Mouse (Mus musculus): ENCODE data around the gene Ankrd35.
"Not testable (repeated sequence)": the region's sequence is repeated elsewhere in the genome, so short reads cannot be mapped to it uniquely, and the experiment has no call there.

The Ankrd35 gene

DNA sequence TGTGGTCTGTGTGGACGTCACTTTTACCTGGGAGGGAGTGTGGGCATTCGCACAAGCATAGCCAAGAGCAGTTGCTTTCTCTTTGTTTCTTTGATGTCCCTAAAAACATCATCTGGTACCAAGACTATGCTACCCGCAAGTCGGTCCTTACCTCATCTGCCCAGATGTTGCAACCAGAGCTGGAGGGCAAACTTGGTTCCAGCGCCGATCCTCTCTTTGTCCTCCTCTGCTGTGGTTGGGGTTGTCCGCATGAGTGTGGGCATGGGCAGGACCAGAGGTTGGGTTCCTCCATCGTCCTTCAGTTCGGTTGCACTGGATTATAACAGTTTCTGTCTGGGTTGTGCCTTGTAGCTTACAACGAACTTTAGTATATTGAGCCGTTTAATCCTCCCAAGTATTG, 36.3 kb downstream of the Ankrd35 start:
- DNase-seq (ENCODE audit: low spot score in 2 of 2) = no peak

GRCm38 (mm10) chr3:96706984-96707383, 37.1 kb downstream of the Ankrd35 start:
- no peak for DNase-seq (ENCODE audit: low spot score in 2 of 2)

- DNase-seq (ENCODE audit: low spot score in 2 of 2) = peak in 1 of 2 experiments; percentile 81
These were observed 38.2 kb downstream of the Ankrd35 start, which contains the start of gene Nudt17 for GRCm38 (mm10) chr3:96707903-96708683. Nudt17 (minus strand) TSS chr3:96708562.

- DNase-seq (ENCODE audit: low spot score in 2 of 2) = no peak
These were observed 38.7 kb downstream of the Ankrd35 start for GRCm38 (mm10) chr3:96708684-96709064.

- no peak for DNase-seq (ENCODE audit: low spot score in 2 of 2)
These were observed 44.4 kb downstream of the Ankrd35 start for GRCm38 (mm10) chr3:96714286-96714685.

- no peak for DNase-seq (ENCODE audit: low spot score in 2 of 2)
These were observed 45.9 kb downstream of the Ankrd35 start for GRCm38 (mm10) chr3:96715854-96716253.

GRCm38 (mm10) chr3:96719173-96719572, 49.2 kb downstream of the Ankrd35 start:
- DNase-seq (ENCODE audit: low spot score in 2 of 2) = peak in 1 of 2 experiments; percentile 56

- peak; percentile 84 to 95 for DNase-seq (ENCODE audit: low spot score in 2 of 2)
These were observed 57.5 kb downstream of the Ankrd35 start, which contains the start of the genes Polr3c and Rnf115 for GRCm38 (mm10) chr3:96727343-96727827. Polr3c (minus strand) TSS chr3:96727628. Rnf115 (plus strand) TSS chr3:96727664.

DNA sequence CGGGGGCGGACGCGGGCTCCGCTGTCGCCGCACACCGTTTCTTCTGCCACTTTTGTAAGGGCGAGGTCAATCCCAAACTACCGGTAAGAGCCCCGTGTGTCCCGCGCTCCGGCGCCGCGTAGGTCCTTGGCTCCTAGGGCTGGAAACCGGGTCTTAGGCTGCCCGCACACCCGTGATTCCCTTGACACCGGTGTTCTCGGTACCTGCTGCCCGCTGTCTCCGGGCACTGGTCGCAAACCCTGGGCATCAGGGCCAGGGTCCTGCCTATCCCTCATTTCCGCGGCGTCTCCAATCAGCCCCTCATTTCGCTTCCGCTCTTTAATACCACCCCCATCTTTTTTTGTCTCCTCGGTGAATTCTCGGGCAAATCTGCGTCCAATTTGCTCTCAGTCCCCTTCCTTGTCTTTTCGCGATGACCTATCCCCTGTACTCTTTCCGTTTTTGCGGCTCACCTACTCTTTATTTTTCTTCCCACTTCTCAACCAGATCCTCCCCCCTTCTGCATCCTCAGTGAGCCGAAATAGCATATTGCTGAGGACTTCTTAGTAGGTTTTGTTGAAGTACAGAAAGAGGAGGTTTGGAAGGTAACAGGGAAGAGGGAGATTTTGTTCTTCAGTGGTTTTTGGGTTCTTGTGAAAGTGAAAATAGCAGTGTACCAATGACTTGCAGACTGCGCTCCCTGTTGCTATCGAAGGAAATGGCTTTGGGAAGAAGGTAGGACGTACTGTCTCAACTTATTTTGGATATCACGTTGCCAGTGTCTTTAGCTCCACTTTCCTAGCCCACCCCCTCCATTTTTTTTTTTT, 58.1 kb downstream of the Ankrd35 start:
- peak in 1 of 2 experiments; percentile 32 for DNase-seq (ENCODE audit: low spot score in 2 of 2)

DNA sequence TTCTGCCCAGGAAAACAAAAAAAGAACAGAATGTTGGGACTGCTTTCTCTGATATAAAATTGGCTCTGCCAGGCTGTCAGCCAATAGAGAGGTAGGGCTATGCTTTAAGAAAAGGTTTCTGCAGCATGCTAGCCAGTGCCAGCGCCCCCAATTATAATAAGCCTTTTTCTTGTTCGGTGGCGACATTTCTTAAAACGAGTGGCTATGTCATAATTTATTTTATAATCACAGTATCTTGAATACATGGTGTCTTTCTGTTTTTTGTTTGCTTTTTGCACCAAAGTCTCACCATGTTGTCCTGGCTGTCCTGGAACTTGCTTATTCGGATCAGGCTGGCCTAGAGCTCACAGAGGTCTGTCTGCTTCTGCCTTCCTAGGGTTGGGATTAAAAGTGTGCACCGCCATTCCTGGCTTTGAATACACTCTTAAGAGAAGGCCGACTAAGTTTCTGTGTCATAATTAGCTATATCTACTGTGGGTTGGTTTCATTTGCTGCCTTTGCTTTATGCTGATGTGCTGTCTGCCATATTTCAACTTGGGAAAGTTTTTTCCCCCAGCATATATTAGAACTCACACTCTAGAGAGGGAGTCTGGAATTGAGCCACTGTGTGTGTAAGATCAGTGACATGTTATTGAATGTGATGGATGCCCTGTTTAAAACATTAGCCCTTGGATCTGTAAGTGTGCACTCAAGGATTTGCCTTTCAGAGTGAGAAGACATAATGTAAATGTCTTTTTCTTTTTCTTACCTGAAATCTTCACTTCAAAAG, 58.9 kb downstream of the Ankrd35 start:
- DNase-seq (ENCODE audit: low spot score in 2 of 2) = peak in 1 of 2 experiments; percentile 27

DNA sequence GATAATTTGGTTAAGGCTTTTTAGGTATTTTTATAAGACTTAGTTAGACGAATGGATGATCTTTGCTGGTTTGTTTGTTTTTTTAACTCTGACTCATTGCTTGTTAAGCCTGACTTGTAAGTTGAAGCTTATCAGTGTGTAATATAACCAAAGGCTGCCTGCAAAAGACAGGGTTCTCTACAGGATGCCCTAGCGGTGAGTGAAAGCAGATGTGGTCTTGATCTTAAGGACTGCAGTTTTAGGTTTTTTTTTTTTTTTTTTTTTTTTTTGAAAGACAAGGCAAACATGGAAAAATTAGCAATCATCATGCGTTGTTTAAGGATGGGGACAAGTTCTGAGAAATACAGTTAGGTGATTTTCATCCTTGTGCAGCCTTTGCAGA, 59.5 kb downstream of the Ankrd35 start:
- no peak for DNase-seq (ENCODE audit: low spot score in 2 of 2)

DNA sequence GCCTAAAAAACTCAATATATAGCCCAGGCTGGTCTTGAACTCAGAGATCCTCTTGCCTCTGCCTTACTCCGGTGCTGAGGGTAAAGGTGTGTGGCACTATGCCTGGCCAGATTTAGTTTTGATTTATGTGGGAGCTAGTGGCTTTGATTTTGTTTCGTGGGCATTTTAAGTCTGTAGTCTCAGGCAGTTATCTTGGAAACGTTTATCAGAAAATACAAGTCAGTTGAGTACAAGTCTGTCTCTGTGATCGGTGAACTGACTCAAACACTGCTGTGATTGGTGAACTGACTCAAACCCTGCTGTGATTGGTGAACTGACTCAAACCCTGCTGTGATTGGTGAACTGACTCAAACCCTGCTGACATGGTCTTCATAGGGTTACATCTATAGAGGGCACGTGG, 60.9 kb downstream of the Ankrd35 start:
- DNase-seq (ENCODE audit: low spot score in 2 of 2) = no peak

DNA sequence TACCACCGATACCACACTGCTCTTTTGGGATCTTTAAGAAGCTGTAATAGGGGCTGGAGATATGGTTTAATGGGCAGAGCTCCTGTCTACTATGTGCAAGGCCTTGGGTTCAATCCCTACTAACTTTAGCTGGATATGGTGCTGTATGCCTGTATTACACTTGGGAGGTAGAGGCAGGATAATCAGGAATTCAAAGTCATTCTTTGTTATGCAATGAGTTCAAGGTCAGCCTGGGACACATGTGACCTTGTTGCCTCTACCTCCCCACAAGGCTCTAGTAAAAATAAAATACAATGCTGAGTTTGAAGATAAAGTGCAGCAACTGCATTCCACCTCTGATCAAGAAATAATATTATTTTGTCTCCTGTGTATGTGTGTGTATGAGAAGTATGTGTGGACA, 64.1 kb downstream of the Ankrd35 start:
- no peak for DNase-seq (ENCODE audit: low spot score in 2 of 2)

- no peak for DNase-seq (ENCODE audit: low spot score in 2 of 2)
These were observed 65.3 kb downstream of the Ankrd35 start for GRCm38 (mm10) chr3:96735200-96735599.

GRCm38 (mm10) chr3:96737013-96737740, 67.2 kb downstream of the Ankrd35 start:
- DNase-seq (ENCODE audit: low spot score in 2 of 2) = no peak

DNA sequence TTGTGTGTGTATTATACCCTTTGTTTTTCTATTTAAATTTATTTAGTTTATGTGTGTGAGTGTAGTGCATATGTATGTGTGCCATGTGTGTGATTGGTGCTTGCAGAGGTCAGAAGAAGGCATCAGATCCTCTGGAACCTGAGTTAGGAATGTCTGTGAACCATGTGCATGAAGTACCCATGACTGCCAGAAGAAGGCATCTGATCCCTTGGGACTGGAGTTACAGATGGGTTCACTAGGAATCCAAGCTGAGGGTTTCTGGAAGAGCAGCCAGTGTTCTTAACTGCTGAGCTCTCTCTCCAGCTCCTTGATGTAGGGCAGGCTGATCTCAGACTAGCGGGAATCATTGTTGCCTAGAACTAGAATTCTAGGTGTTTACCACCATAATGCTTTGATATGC, 68.1 kb downstream of the Ankrd35 start:
- DNase-seq (ENCODE audit: low spot score in 2 of 2) = no peak

DNA sequence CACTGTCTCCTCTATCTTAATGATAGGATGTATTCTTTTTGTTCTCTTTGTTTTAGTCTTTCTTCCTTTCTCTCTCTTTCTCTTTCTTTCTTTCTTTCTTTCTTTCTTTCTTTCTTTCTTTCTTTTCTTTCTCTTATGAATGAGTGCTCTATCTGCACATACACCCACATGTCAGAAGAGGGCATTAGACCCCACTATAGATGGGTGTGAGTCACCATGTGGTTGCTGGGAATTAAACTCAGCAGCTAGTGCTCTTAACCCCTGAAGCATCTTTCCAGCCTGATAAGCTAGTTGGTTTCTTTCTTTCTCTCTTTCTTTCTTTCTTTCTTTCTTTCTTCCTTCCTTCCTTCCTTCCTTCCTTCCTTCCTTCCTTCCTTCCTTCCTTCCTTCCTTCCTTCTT, 70.3 kb downstream of the Ankrd35 start:
- DNase-seq (ENCODE audit: low spot score in 2 of 2) = not testable (repeated sequence)
